Mouse (Mus musculus): ENCODE data around the gene Kcnt1. TPM values are rescaled to one million over a fixed set of nuclear protein-coding genes. Genes with fewer than 3 reads are reported as not detected.
A peak's percentile ranks its signal among the peaks of the same experiment; 100 is the strongest.

Kcnt1 gene
- total RNA-seq, 2 experiments from 2014 or later: 3.7 to 3.8 TPM

GRCm38 (mm10) chr2:25877736-25878268, 14.3 kb downstream of the Kcnt1 start:
- DNase-seq (ENCODE audit: low spot score in 2 of 2): no peak

- no peak for DNase-seq (ENCODE audit: low spot score in 2 of 2)
Observed at GRCm38 (mm10) chr2:25878516-25878915, 15.0 kb downstream of the Kcnt1 start.

- DNase-seq (ENCODE audit: low spot score in 2 of 2): no peak
Observed at GRCm38 (mm10) chr2:25879061-25879460, 15.5 kb downstream of the Kcnt1 start.

GRCm38 (mm10) chr2:25882276-25882675, 18.7 kb downstream of the Kcnt1 start:
- DNase-seq (ENCODE audit: low spot score in 2 of 2): no peak

GRCm38 (mm10) chr2:25884756-25885155, 21.2 kb downstream of the Kcnt1 start:
- no peak for DNase-seq (ENCODE audit: low spot score in 2 of 2)

DNA sequence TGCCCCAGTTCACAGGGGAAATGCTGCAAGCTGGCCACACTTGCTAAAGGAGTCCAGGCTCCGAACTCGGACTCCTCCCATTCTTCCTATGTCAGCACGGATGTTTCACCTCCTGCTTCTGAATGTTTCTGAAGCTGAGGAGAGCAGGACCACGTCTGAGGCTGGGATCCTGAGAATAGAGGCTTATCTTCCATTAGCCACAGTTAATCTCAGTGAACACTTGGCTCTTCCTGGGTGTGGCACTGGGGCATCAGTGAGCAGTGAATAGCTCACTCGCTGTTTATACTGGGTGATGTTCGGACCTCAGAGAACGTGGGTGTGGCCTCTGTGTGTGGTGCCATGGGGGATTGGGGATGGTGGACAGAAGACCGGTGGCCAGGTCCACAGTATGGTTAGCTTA, 23.7 kb downstream of the Kcnt1 start:
- no peak for DNase-seq (ENCODE audit: low spot score in 2 of 2)

- peak; percentile 19 to 39 for DNase-seq (ENCODE audit: low spot score in 2 of 2)
Observed at GRCm38 (mm10) chr2:25888144-25888543, 24.6 kb downstream of the Kcnt1 start.

GRCm38 (mm10) chr2:25892440-25892839, 28.9 kb downstream of the Kcnt1 start:
- DNase-seq (ENCODE audit: low spot score in 2 of 2): no peak

- DNase-seq (ENCODE audit: low spot score in 2 of 2): no peak
Observed at GRCm38 (mm10) chr2:25898970-25899369, 35.4 kb downstream of the Kcnt1 start.

GRCm38 (mm10) chr2:25909872-25910271, 46.3 kb downstream of the Kcnt1 start:
- no peak for DNase-seq (ENCODE audit: low spot score in 2 of 2)

DNA sequence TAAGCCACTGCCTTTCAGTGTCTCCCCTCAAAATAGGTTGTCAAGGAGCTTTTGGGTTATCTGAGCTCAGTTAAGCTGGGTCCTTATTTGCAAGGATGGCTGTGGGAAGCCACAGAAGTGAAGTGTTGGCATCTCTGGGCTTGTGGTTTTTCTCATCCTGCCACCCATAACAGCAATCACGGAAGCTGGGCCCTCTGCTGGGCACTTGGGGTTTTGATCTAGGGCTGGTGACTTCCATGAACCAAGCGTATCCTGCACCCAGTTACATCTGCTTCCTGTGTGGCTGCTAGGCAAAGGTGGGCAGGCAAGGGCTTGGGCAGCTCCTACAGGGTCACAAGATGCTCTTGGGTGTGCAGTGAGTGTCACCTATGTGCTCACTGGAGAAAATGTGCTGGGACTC, 49.7 kb downstream of the Kcnt1 start:
- no peak for DNase-seq (ENCODE audit: low spot score in 2 of 2)

DNA sequence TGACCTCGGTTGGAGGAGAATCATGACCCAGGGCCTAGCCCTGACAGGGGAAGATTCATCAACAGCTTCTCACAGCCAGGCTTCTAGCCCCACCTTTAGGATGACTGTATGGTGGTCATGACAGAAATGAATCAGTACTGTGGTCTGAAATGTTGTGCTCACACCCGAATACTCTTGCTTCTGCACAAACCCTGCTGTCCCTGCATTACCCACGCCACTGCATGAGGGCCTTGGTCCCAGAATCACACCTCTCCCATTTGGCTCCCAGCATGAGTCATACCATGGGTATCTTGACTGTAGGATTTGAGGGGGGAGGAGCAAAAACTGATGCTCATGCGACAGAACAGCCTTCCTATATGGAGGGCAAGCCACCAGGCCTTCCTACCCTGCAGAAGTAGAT, 50.7 kb downstream of the Kcnt1 start:
- DNase-seq (ENCODE audit: low spot score in 2 of 2): no peak

DNA sequence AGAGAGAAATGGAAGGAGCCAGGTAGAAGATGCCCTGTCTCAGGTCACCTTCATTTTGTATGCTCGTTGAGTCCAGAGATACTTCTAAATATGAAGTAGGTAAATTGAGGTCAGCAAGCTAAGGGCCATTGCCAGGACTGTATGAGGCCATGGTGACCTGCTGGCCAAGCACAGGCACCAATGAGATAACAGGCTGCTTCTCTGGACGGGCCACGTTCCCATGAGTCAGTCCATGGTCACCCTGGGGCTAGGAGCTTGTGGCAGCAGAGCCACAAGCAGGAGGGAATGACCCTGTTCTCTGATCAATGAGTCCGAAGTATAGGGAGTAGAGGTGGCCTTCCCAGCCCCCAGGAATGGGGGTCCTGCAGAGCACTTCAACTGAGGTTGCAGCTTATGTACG, 51.3 kb downstream of the Kcnt1 start:
- DNase-seq (ENCODE audit: low spot score in 2 of 2): no peak

- DNase-seq (ENCODE audit: low spot score in 2 of 2): no peak
Observed at GRCm38 (mm10) chr2:25918408-25918807, 54.9 kb downstream of the Kcnt1 start.

GRCm38 (mm10) chr2:25919972-25920371, 56.4 kb downstream of the Kcnt1 start:
- no peak for DNase-seq (ENCODE audit: low spot score in 2 of 2)

DNA sequence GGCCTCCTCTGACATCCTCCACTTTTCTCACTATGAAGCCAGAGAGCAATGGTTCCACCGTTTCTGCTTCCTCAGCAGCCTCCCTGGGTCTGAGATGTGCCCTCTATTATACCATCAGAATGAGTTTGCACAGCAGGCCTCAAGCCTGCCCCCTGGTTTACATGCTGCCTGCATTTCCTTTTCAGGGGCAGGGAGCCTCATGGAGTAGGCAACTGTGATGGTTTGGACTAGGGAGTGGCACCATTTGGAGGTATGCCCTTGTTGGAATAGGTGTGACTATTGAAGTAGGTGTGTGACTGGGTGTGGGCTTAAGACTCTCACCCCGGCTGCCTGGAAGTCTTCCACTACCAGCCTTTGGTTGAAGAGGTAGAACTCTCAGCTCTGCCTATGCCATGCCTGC, 60.3 kb downstream of the Kcnt1 start:
- DNase-seq (ENCODE audit: low spot score in 2 of 2): no peak

- no peak for DNase-seq (ENCODE audit: low spot score in 2 of 2)
Observed at GRCm38 (mm10) chr2:25924934-25925333, 61.4 kb downstream of the Kcnt1 start.

DNA sequence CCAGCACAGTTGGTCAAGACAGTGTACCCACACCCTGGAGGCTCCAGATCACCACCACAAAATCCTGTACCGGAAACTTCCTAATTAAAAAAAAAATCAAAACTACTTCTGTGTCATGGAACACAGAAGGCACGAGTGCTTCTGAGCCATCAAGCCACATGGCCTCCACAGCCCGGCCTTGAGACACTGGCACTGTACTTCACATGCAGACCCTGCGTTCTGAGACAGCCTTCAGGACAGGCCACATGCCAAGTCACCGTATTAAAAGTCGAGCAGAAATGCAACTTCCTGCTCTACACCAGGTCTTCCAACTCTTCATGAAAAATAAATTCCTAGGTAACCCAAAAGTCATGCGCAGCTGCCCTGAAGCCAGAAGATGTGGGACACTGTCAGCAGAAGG, 64.3 kb downstream of the Kcnt1 start:
- peak in 1 of 2 experiments; percentile 12 for DNase-seq (ENCODE audit: low spot score in 2 of 2)

DNA sequence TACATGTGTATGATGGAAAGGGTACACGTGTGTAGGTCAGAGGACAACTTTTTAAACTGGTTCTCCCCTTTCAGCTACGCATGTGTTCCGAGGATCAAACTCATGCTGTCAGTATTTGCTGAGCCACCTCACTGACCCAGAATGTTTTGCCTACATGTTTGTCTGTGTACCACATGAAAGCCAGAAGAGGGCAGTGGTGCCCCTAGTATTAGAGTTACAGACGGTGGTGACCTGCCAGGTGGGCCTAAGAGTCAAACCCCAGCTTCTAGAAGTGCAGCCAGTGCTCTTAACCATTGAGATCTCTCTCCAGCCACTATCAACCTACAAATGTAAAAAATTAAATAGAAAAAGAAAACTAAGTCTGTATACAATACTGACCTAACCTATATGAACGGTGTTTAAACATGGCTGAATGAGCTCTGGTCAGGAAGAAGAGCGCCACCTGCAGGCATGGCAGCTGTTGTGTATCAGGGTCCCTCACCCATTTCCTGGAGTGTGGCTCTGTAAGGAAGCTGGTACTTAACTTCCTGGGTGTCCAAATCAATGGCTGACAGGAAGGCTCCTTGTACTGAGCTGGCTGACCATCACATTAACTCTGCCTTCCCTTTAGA, 67.8 kb downstream of the Kcnt1 start:
- peak; percentile 35 to 50 for DNase-seq (ENCODE audit: low spot score in 2 of 2)

GRCm38 (mm10) chr2:25940503-25940902, 77.0 kb downstream of the Kcnt1 start:
- no peak for DNase-seq (ENCODE audit: low spot score in 2 of 2)

- no peak for DNase-seq (ENCODE audit: low spot score in 2 of 2)
Observed at GRCm38 (mm10) chr2:25943822-25944221, 80.3 kb downstream of the Kcnt1 start.

- no peak for DNase-seq (ENCODE audit: low spot score in 2 of 2)
Observed at GRCm38 (mm10) chr2:25947950-25948349, 84.4 kb downstream of the Kcnt1 start.

DNA sequence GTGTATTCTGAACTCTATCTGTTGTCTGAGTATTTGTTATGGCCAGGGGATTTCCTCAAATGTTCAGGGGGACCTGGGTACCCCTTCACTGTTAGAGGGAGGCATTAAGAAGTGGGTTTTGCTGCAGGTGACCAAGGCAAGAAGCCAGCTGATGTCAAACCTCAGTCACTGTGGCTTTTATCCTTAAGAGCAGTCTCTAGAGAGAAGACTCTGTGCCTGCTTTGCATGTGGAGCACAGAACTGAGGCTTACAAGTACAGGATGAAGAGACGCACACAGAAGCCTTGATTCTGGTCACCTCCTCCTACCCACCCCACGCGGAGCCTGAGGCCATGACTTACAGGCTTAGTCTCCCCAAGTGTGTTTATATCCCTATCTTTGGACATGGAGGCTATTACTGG, 85.8 kb downstream of the Kcnt1 start:
- DNase-seq (ENCODE audit: low spot score in 2 of 2): no peak

Data from adrenal gland, adult 18-20 months (tissue).